Mouse (Mus musculus): Measurements from ENCODE around the gene Mstn.

GRCm38 (mm10) chr1:53049763-53050427, 11.5 kb upstream of the Mstn start:
- TF ChIP-seq EP300 (IDR thresholded peaks at IDR 0.05; ENCODE audit: low read depth) (no peak), CTCF (IDR thresholded peaks at IDR 0.05; ENCODE audit: low read depth) (no peak)
